Mouse (Mus musculus): Measurements from ENCODE around the gene Brf1. TPM values are rescaled to one million over a fixed set of nuclear protein-coding genes. Genes with fewer than 3 reads are reported as not detected.
A peak's percentile ranks its signal among the peaks of the same experiment; 100 is the strongest.

The Brf1 gene
- polyA plus RNA-seq, 1 experiment from 2014 or later = 53.9 TPM

- Histone ChIP-seq H3K9me3 (replicated peaks; ENCODE audit: control insufficient read depth, low read length) (no peaks in the 10 kb centered on the region), H3K4me1 (ENCODE audit: control insufficient read depth, insufficient read depth, low read length) (peaks cover 6% of the 10 kb centered on the region), H3K27me3 (ENCODE audit: control insufficient read depth, insufficient read depth, low read length) (peaks cover 40% of the 10 kb centered on the region), H3K4me2 (ENCODE audit: low read depth, low read length) (peak within 1 kb of the TSS; percentile 78), H3K36me3 (ENCODE audit: control insufficient read depth, insufficient read depth, low read length) (no peaks in the 10 kb centered on the region), H3K4me3 (replicated peaks; ENCODE audit: low read length) (peak within 1 kb of the TSS; percentile 60), H3K9ac (ENCODE audit: low read length) (peak within 1 kb of the TSS; percentile 73), H3K27ac (ENCODE audit: low read length) (peak within 1 kb of the TSS; percentile 56)
- peak; percentile 38 for ATAC-seq (ENCODE audit: insufficient read depth, low FRiP score)
- WGBS = 2% methylated on average over 50 of the region's 85 CpGs
Measured at GRCm38 (mm10) chr12:112929562-112930352, 70.7 kb downstream of the Brf1 start, which contains the start of gene Jag2. Gene Jag2, minus strand, starts transcription at chr12:112929776.

- 1% methylated on average over 112 of the region's 124 CpGs for WGBS
- Histone ChIP-seq H3K27ac (ENCODE audit: low read length) (peak overlapping the region; percentile 56), H3K9me3 (replicated peaks; ENCODE audit: control insufficient read depth, low read length) (no peaks in the 10 kb centered on the region), H3K4me3 (replicated peaks; ENCODE audit: low read length) (peak overlapping the region; percentile 60), H3K4me1 (ENCODE audit: control insufficient read depth, insufficient read depth, low read length) (peaks cover 6% of the 10 kb centered on the region), H3K4me2 (ENCODE audit: low read depth, low read length) (peak overlapping the region; percentile 78), H3K9ac (ENCODE audit: low read length) (peak overlapping the region; percentile 73), H3K36me3 (ENCODE audit: control insufficient read depth, insufficient read depth, low read length) (no peaks in the 10 kb centered on the region), H3K27me3 (ENCODE audit: control insufficient read depth, insufficient read depth, low read length) (peaks cover 40% of the 10 kb centered on the region)
- ATAC-seq (ENCODE audit: insufficient read depth, low FRiP score) = peak; percentile 51
Measured at GRCm38 (mm10) chr12:112928401-112929241, 71.9 kb downstream of the Brf1 start.

GRCm38 (mm10) chr12:112927265-112927664 is 73.2 kb downstream of the Brf1 start:
- 70% methylated on average over 14 of the region's 14 CpGs for WGBS

GRCm38 (mm10) chr12:112925950-112926349 is 74.6 kb downstream of the Brf1 start:
- 83% methylated on average over 6 of the region's 6 CpGs for WGBS
- Histone ChIP-seq H3K9ac (ENCODE audit: low read length) (no peak overlapping the region), H3K27ac (ENCODE audit: low read length) (no peak overlapping the region), H3K9me3 (replicated peaks; ENCODE audit: control insufficient read depth, low read length) (no peaks in the 10 kb centered on the region), H3K4me2 (ENCODE audit: low read depth, low read length) (no peak overlapping the region), H3K36me3 (ENCODE audit: control insufficient read depth, insufficient read depth, low read length) (no peaks in the 10 kb centered on the region), H3K4me3 (replicated peaks; ENCODE audit: low read length) (no peak overlapping the region), H3K27me3 (ENCODE audit: control insufficient read depth, insufficient read depth, low read length) (peaks cover 33% of the 10 kb centered on the region), H3K4me1 (ENCODE audit: control insufficient read depth, insufficient read depth, low read length) (no peaks in the 10 kb centered on the region; the same call in 1 of the 2 replicates)
- ATAC-seq (ENCODE audit: insufficient read depth, low FRiP score) = no peak

More at GRCm38 (mm10) chr12:112927265-112927664, 73.2 kb downstream of the Brf1 start:
- Histone ChIP-seq H3K9ac (ENCODE audit: low read length) (no peak overlapping the region; the same call in 1 of the 2 replicates), H3K4me3 (replicated peaks; ENCODE audit: low read length) (peak overlapping the region; percentile 60; the same call in 1 of the 2 replicates), H3K36me3 (ENCODE audit: control insufficient read depth, insufficient read depth, low read length) (no peaks in the 10 kb centered on the region), H3K4me1 (ENCODE audit: control insufficient read depth, insufficient read depth, low read length) (no peaks in the 10 kb centered on the region; the same call in 1 of the 2 replicates), H3K9me3 (replicated peaks; ENCODE audit: control insufficient read depth, low read length) (no peaks in the 10 kb centered on the region), H3K27me3 (ENCODE audit: control insufficient read depth, insufficient read depth, low read length) (peaks cover 40% of the 10 kb centered on the region), H3K27ac (ENCODE audit: low read length) (no peak overlapping the region), H3K4me2 (ENCODE audit: low read depth, low read length) (peak overlapping the region; percentile 78)
- ATAC-seq (ENCODE audit: insufficient read depth, low FRiP score) = no peak

- ATAC-seq (ENCODE audit: insufficient read depth, low FRiP score) = no peak
Measured at GRCm38 (mm10) chr12:112922541-112922940, 78.0 kb downstream of the Brf1 start.

GRCm38 (mm10) chr12:112921518-112921917 is 79.0 kb downstream of the Brf1 start:
- H3K27ac ChIP-seq (ENCODE audit: low read length) = no peak overlapping the region
- no peak for ATAC-seq (ENCODE audit: insufficient read depth, low FRiP score)
- no peaks in the 10 kb centered on the region; the same call in 1 of the 2 replicates for H3K27me3 ChIP-seq (ENCODE audit: control insufficient read depth, insufficient read depth, low read length)
- H3K36me3 ChIP-seq (ENCODE audit: control insufficient read depth, insufficient read depth, low read length) = no peaks in the 10 kb centered on the region
- no peak overlapping the region for H3K4me2 ChIP-seq (ENCODE audit: low read depth, low read length)
- H3K9me3 ChIP-seq (replicated peaks; ENCODE audit: control insufficient read depth, low read length) = no peaks in the 10 kb centered on the region
- no peaks in the 10 kb centered on the region for H3K4me1 ChIP-seq (ENCODE audit: control insufficient read depth, insufficient read depth, low read length)
- no peak overlapping the region for H3K4me3 ChIP-seq (replicated peaks; ENCODE audit: low read length)
- 89% methylated on average over 12 of the region's 12 CpGs for WGBS
- no peak overlapping the region for H3K9ac ChIP-seq (ENCODE audit: low read length)

More at GRCm38 (mm10) chr12:112922541-112922940, 78.0 kb downstream of the Brf1 start:
- H3K4me1 ChIP-seq (ENCODE audit: control insufficient read depth, insufficient read depth, low read length) = no peaks in the 10 kb centered on the region
- no peak overlapping the region for H3K27ac ChIP-seq (ENCODE audit: low read length)
- H3K4me3 ChIP-seq (replicated peaks; ENCODE audit: low read length) = no peak overlapping the region
- H3K36me3 ChIP-seq (ENCODE audit: control insufficient read depth, insufficient read depth, low read length) = no peaks in the 10 kb centered on the region
- 36% methylated on average over 3 of the region's 3 CpGs for WGBS
- H3K4me2 ChIP-seq (ENCODE audit: low read depth, low read length) = no peak overlapping the region
- H3K9me3 ChIP-seq (replicated peaks; ENCODE audit: control insufficient read depth, low read length) = no peaks in the 10 kb centered on the region
- peaks cover 3% of the 10 kb centered on the region for H3K27me3 ChIP-seq (ENCODE audit: control insufficient read depth, insufficient read depth, low read length)
- H3K9ac ChIP-seq (ENCODE audit: low read length) = no peak overlapping the region

- Histone ChIP-seq H3K9me3 (replicated peaks; ENCODE audit: control insufficient read depth, low read length) (no peaks in the 10 kb centered on the region), H3K9ac (ENCODE audit: low read length) (no peak overlapping the region), H3K27ac (ENCODE audit: low read length) (no peak overlapping the region), H3K27me3 (ENCODE audit: control insufficient read depth, insufficient read depth, low read length) (no peaks in the 10 kb centered on the region), H3K36me3 (ENCODE audit: control insufficient read depth, insufficient read depth, low read length) (no peaks in the 10 kb centered on the region), H3K4me2 (ENCODE audit: low read depth, low read length) (no peak overlapping the region), H3K4me3 (replicated peaks; ENCODE audit: low read length) (no peak overlapping the region), H3K4me1 (ENCODE audit: control insufficient read depth, insufficient read depth, low read length) (no peaks in the 10 kb centered on the region)
- 52% methylated on average over 8 of the region's 8 CpGs for WGBS
- ATAC-seq (ENCODE audit: insufficient read depth, low FRiP score) = no peak
Measured at GRCm38 (mm10) chr12:112917906-112918305, 82.6 kb downstream of the Brf1 start.

- Histone ChIP-seq H3K27ac (ENCODE audit: low read length) (no peak overlapping the region), H3K4me1 (ENCODE audit: control insufficient read depth, insufficient read depth, low read length) (no peaks in the 10 kb centered on the region), H3K9ac (ENCODE audit: low read length) (no peak overlapping the region), H3K27me3 (ENCODE audit: control insufficient read depth, insufficient read depth, low read length) (no peaks in the 10 kb centered on the region), H3K4me3 (replicated peaks; ENCODE audit: low read length) (no peak overlapping the region), H3K36me3 (ENCODE audit: control insufficient read depth, insufficient read depth, low read length) (no peaks in the 10 kb centered on the region), H3K9me3 (replicated peaks; ENCODE audit: control insufficient read depth, low read length) (no peaks in the 10 kb centered on the region), H3K4me2 (ENCODE audit: low read depth, low read length) (no peak overlapping the region)
- no peak for ATAC-seq (ENCODE audit: insufficient read depth, low FRiP score)
- 72% methylated on average over 11 of the region's 11 CpGs for WGBS
Measured at GRCm38 (mm10) chr12:112917486-112917885, 83.0 kb downstream of the Brf1 start.
